Mouse (Mus musculus) liver, embryonic 14.5 days (tissue): Measurements from ENCODE around the gene Ror1. TPM values are rescaled to one million over a fixed set of nuclear protein-coding genes. Genes with fewer than 3 reads are reported as not detected.

Experiments used
- ATAC-seq: fragments of 200-750 bp; cut with Nextera tagmentation; 2 replicates; pipeline ENCODE4 v1.8.0; 2017; ENCODE audit warnings: moderate number of reproducible peaks, mild to moderate bottlenecking, moderate library complexity; ENCODE audit not compliant: insufficient read depth
- DNase-seq, 3 experiments: peaks; one replicate each; pipeline ENCODE4 v3.0.0-alpha.2; 2012 to 2013; ENCODE audit warnings: low read depth in 3 of 3, low spot score in 3 of 3
- H3K27ac ChIP-seq: fragments of 300-500 bp; sonication (generic); 2 replicates; pipeline ENCODE4 v1.5.1; 2014; ENCODE audit warnings: moderate library complexity, mild to moderate bottlenecking, control low read depth, inconsistent platforms
- H3K27me3 ChIP-seq: fragments of 300-500 bp; sonication (generic); 2 replicates; pipeline ENCODE4 v1.6.1; 2014; ENCODE audit warnings: mild to moderate bottlenecking, low read length, moderate library complexity; ENCODE audit not compliant: control insufficient read depth, insufficient read depth
- H3K36me3 ChIP-seq: fragments of 300-500 bp; sonication (generic); replicated peaks from 2 replicates; pipeline ENCODE4 v1.6.1; 2014; ENCODE audit warnings: low read depth; ENCODE audit not compliant: control insufficient read depth, insufficient read depth
- H3K4me1 ChIP-seq, 2 experiments: fragments of 200-500 bp in 1 of 2; fragments of 300-500 bp in 1 of 2; sonication (generic) in 1 of 2; replicated peaks; 2 replicates each; pipeline ENCODE4 v1.6.1; 2012 to 2014; ENCODE audit warnings: antibody characterized with exemption in 1 of 2, inconsistent platforms in 1 of 2, low read length in 1 of 2; ENCODE audit not compliant: control insufficient read depth in 2 of 2, insufficient read depth in 2 of 2
- H3K4me2 ChIP-seq: fragments of 300-500 bp; sonication (generic); 2 replicates; pipeline ENCODE4 v1.6.1; 2014; ENCODE audit warnings: low read depth, mild to moderate bottlenecking, control low read depth, moderate library complexity
- H3K4me3 ChIP-seq, 2 experiments: fragments of 200-500 bp in 1 of 2; fragments of 300-500 bp in 1 of 2; sonication (generic) in 1 of 2; 2 replicates each; pipeline ENCODE4 v1.5.1; 2012 to 2014; ENCODE audit warnings: low read depth in 2 of 2, low read length in 2 of 2, mild to moderate bottlenecking in 2 of 2, control low read depth in 1 of 2, inconsistent platforms in 1 of 2, moderate library complexity in 1 of 2; ENCODE audit not compliant: insufficient read depth in 1 of 2
- H3K9ac ChIP-seq: fragments of 300-500 bp; sonication (generic); replicated peaks from 2 replicates; pipeline ENCODE4 v1.6.1; 2014; ENCODE audit warnings: mild to moderate bottlenecking, control low read depth, moderate library complexity
- H3K9me3 ChIP-seq: fragments of 300-500 bp; sonication (generic); 2 replicates; pipeline ENCODE4 v1.6.1; 2016; ENCODE audit warnings: low read length, mixed read lengths; ENCODE audit not compliant: control insufficient read depth
- CTCF ChIP-seq: IDR thresholded peaks from 2 replicates; pipeline ENCODE4 v1.5.1; 2016; ENCODE audit warnings: antibody characterized with exemption, low read depth, control low read depth
- EP300 ChIP-seq: IDR thresholded peaks from 2 replicates; pipeline ENCODE4 v1.6.1; 2016; ENCODE audit warnings: antibody characterized with exemption, low read depth
- WGBS: fragments of 180-500 bp; shearing (Covaris S2); extraction: QIAGEN DNeasy Blood & Tissue Kit; methylation state at CpG from one replicate; pipeline ENCODE4 v1.1.7; 2014; ENCODE audit not compliant: insufficient replicate concordance; 5-methylcytosine and 5-hydroxymethylcytosine counted together
- polyA plus RNA-seq, 2 experiments: library from polyadenylated mRNA; depleted of rRNA in 1 of 2; stranded (reverse) in 1 of 2; unstranded in 1 of 2; fragments of >200 nt; fragmentation: Nextera tagmentation in 1 of 2; extraction: Ambion mirVana in 1 of 2; gene quantifications; 2 replicates each; pipeline versions ENCODE4 v1.2.1 to v1.2.3; 2012 to 2014

Ror1 gene
- polyA plus RNA-seq, 2 experiments = 0.08 to 0.23 TPM

- no peak for DNase-seq
- WGBS = 68% methylated on average over 9 of the region's 9 CpGs
Measured at GRCm38 (mm10) chr4:100056046-100056445, 39.5 kb upstream of the Ror1 start.

GRCm38 (mm10) chr4:100056446-100056845 is 39.1 kb upstream of the Ror1 start:
- no peaks in the 10 kb centered on the region for H3K9me3 ChIP-seq
- 51% methylated on average over 4 of the region's 4 CpGs for WGBS
- no peak for ATAC-seq
- no peak for DNase-seq
- no peak overlapping the region for H3K4me2 ChIP-seq
- no peak overlapping the region for H3K4me3 ChIP-seq
- no peak overlapping the region for H3K9ac ChIP-seq
- no peaks in the 10 kb centered on the region for H3K27me3 ChIP-seq
- H3K36me3 ChIP-seq = no peaks in the 10 kb centered on the region
- TF ChIP-seq CTCF (no peak), EP300 (no peak)
- no peaks in the 10 kb centered on the region for H3K4me1 ChIP-seq
- no peak overlapping the region for H3K27ac ChIP-seq

More at GRCm38 (mm10) chr4:100056046-100056445, 39.5 kb upstream of the Ror1 start:
- ATAC-seq = no peak
- Histone ChIP-seq H3K9me3 (no peaks in the 10 kb centered on the region), H3K27ac (no peak overlapping the region), H3K27me3 (no peaks in the 10 kb centered on the region), H3K4me2 (no peak overlapping the region), H3K4me3 (no peak overlapping the region), H3K9ac (no peak overlapping the region), H3K36me3 (no peaks in the 10 kb centered on the region), H3K4me1 (no peaks in the 10 kb centered on the region)
- TF ChIP-seq CTCF (no peak), EP300 (no peak)

DNA sequence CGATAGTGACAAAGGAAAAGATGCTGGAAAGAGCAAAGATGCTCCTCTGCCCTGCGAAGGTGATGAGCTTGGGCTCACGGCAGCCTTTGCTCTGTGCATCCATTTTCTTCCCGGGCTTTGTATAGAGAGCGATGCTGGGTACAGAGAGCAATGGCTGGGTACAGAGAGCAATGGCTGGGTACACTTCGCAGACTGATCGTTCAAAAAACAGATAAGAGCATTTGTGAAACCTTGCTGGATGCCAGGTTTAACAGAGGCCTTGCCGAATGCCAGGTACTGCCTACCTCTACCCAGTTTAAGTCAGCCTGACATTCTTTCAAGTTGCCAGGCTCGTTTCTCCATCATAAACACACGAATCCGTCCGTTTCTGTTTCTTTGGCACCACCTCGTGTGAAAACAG is 38.2 kb upstream of the Ror1 start:
- Histone ChIP-seq H3K4me3 (no peak overlapping the region), H3K9ac (no peak overlapping the region), H3K27ac (no peak overlapping the region), H3K4me2 (no peak overlapping the region), H3K9me3 (no peaks in the 10 kb centered on the region), H3K4me1 (no peaks in the 10 kb centered on the region), H3K27me3 (no peaks in the 10 kb centered on the region), H3K36me3 (no peaks in the 10 kb centered on the region)
- DNase-seq (no peak), ATAC-seq (no peak)
- TF ChIP-seq CTCF (no peak), EP300 (no peak)
- WGBS = 65% methylated on average over 13 of the region's 13 CpGs

GRCm38 (mm10) chr4:100058631-100059030 is 37.0 kb upstream of the Ror1 start:
- WGBS = 72% methylated on average over 5 of the region's 5 CpGs
- ATAC-seq (no peak), DNase-seq (no peak)

DNA sequence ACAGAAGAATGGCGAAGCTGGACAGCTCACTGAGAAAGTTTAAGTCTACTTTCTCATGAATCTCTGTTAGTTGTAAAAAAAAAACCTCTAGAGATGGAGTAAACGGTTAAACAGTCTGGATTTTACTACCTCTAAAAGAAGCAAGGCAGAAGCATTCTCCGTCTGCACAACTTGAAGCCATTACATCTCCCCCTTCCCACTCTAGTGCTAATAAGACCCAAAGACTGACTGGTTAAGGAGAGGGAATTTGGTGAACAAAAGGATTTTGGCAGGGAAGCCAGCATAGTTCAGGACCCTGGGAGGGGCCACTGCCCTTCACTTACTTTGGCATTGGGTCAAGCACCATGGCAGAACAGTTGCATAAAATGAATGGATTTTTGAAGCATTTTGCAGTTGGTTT is 35.8 kb upstream of the Ror1 start:
- DNase-seq (no peak), ATAC-seq (no peak)
- no peaks in the 10 kb centered on the region for H3K27me3 ChIP-seq
- H3K4me1 ChIP-seq = no peaks in the 10 kb centered on the region
- H3K4me3 ChIP-seq = no peak overlapping the region
- 61% methylated on average over 3 of the region's 3 CpGs for WGBS
- no peak overlapping the region for H3K9ac ChIP-seq
- H3K27ac ChIP-seq = no peak overlapping the region
- H3K9me3 ChIP-seq = no peaks in the 10 kb centered on the region
- no peak overlapping the region for H3K4me2 ChIP-seq
- TF ChIP-seq EP300 (no peak), CTCF (no peak)
- H3K36me3 ChIP-seq = no peaks in the 10 kb centered on the region

More at GRCm38 (mm10) chr4:100058631-100059030, 37.0 kb upstream of the Ror1 start:
- Histone ChIP-seq H3K4me2 (no peak overlapping the region), H3K4me1 (no peaks in the 10 kb centered on the region), H3K27me3 (no peaks in the 10 kb centered on the region), H3K9me3 (no peaks in the 10 kb centered on the region), H3K27ac (no peak overlapping the region), H3K9ac (no peak overlapping the region), H3K36me3 (no peaks in the 10 kb centered on the region), H3K4me3 (no peak overlapping the region)
- no peak for TF ChIP-seq CTCF
- no peak for TF ChIP-seq EP300
